Mouse (Mus musculus) lung, adult 2 months (tissue): ENCODE measurements around the gene Naa40.

Experiments
- CTCF ChIP-seq: fragments of 200-500 bp; IDR thresholded peaks from 2 replicates; pipeline ENCODE4 v1.5.1; 2011; ENCODE audit warnings: mild to moderate bottlenecking, low read length, control low read depth; ENCODE audit not compliant: insufficient read depth
- POLR2A ChIP-seq: fragments of 200-500 bp; IDR thresholded peaks from 2 replicates; pipeline ENCODE4 v1.6.1; 2011; ENCODE audit warnings: low read depth, mild to moderate bottlenecking, control low read depth, low read length, borderline replicate concordance; ENCODE audit errors: extremely low read depth

GRCm38 (mm10) chr19:7199089-7199488 lies 41.9 kb downstream of the Naa40 start:
- TF ChIP-seq CTCF (no peak), POLR2A (no peak)
